Mouse (Mus musculus): ENCODE data around the gene Usp7. TPM values are rescaled to one million over a fixed set of nuclear protein-coding genes. Genes with fewer than 3 reads are reported as not detected.

The Usp7 gene
- polyA plus RNA-seq, 1 experiment from 2014 or later: 29.6 TPM

DNA sequence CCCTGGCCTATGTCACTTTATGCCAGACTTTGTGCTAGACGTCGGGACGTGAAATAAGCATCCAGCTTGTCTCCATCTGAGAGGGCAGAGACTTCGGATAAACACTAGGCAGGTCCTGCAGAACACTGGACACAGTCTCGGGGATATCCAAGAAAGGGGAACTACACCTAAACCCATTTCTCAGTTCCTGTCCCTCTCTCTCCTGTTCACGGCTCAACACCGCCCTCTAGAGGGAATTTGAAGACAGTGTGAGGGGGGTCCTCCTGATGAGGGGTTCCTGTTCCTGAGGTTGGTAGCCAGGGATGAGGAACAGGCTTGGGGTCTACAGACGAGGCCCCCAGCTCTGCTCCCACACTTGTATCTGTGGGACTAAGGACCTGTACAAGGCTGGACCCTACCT, 117.9 kb downstream of the Usp7 start:
- peaks cover 19% of the 10 kb centered on the region for H3K4me1 ChIP-seq
- ATAC-seq: 0 out of 2 replicates have a peak, but pooled peaks have one; percentile 2
- 5% methylated on average over 8 of the region's 8 CpGs for WGBS

GRCm38 (mm10) chr16:8673343-8673742, 118.8 kb downstream of the Usp7 start:
- Histone ChIP-seq H3K27ac (no peak overlapping the region), H3K36me3 (ENCODE audit: poor library complexity, severe bottlenecking) (no peaks in the 10 kb centered on the region), H3K27me3 (peaks cover 15% of the 10 kb centered on the region), H3K4me3 (no peak overlapping the region), H3K9ac (no peak overlapping the region), H3K4me2 (no peak overlapping the region), H3K9me3 (replicated peaks) (no peaks in the 10 kb centered on the region), H3K4me1 (peaks cover 27% of the 10 kb centered on the region)
- ATAC-seq: no peak
- 75% methylated on average over 6 of the region's 6 CpGs for WGBS

More for the DNA sequence above, 117.9 kb downstream of the Usp7 start:
- Histone ChIP-seq H3K36me3 (ENCODE audit: poor library complexity, severe bottlenecking) (no peaks in the 10 kb centered on the region), H3K27me3 (peaks cover 15% of the 10 kb centered on the region), H3K9ac (no peak overlapping the region), H3K27ac (no peak overlapping the region), H3K9me3 (replicated peaks) (no peaks in the 10 kb centered on the region), H3K4me3 (no peak overlapping the region), H3K4me2 (no peak overlapping the region)

DNA sequence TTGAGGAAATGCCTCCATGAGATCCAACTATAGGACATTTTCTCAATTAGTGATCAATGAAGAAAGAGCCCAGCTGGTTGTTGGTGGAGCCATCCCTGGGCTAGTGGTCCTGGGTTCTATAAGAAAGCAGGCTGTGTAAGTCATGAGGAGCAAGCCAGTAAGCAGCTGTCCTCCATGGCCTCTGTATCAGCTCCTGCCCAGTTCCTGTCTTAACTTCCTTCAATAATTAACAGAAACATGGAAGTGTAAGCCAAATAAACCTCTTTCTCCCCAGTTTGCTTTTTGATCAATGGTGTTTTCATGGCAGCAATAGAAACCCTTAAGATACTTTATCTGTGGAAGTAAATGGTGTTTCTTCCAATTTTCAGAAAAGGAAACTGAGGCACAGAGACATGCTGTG, 119.3 kb downstream of the Usp7 start:
- ATAC-seq: no peak

GRCm38 (mm10) chr16:8672350-8672687, 119.8 kb downstream of the Usp7 start:
- peak overlapping the region; percentile 73 for H3K4me2 ChIP-seq
- H3K4me3 ChIP-seq: peak overlapping the region; percentile 73
- H3K9ac ChIP-seq: peak overlapping the region; percentile 80
- no peaks in the 10 kb centered on the region for H3K9me3 ChIP-seq (replicated peaks)
- H3K27ac ChIP-seq: no peak overlapping the region
- ATAC-seq: no peak
- H3K27me3 ChIP-seq: peaks cover 15% of the 10 kb centered on the region
- peaks cover 37% of the 10 kb centered on the region for H3K4me1 ChIP-seq
- WGBS: under 1% methylated on average over 18 of the region's 18 CpGs
- no peaks in the 10 kb centered on the region for H3K36me3 ChIP-seq (ENCODE audit: poor library complexity, severe bottlenecking)

More for the DNA sequence above, 119.3 kb downstream of the Usp7 start:
- peaks cover 33% of the 10 kb centered on the region for H3K4me1 ChIP-seq
- no peaks in the 10 kb centered on the region for H3K36me3 ChIP-seq (ENCODE audit: poor library complexity, severe bottlenecking)
- H3K9me3 ChIP-seq (replicated peaks): no peaks in the 10 kb centered on the region
- H3K4me2 ChIP-seq: peak overlapping the region; percentile 73; the same call in 1 of the 2 replicates
- H3K27ac ChIP-seq: no peak overlapping the region
- H3K9ac ChIP-seq: no peak overlapping the region
- H3K27me3 ChIP-seq: peaks cover 15% of the 10 kb centered on the region
- peak overlapping the region; percentile 73; the same call in 1 of the 2 replicates for H3K4me3 ChIP-seq

DNA sequence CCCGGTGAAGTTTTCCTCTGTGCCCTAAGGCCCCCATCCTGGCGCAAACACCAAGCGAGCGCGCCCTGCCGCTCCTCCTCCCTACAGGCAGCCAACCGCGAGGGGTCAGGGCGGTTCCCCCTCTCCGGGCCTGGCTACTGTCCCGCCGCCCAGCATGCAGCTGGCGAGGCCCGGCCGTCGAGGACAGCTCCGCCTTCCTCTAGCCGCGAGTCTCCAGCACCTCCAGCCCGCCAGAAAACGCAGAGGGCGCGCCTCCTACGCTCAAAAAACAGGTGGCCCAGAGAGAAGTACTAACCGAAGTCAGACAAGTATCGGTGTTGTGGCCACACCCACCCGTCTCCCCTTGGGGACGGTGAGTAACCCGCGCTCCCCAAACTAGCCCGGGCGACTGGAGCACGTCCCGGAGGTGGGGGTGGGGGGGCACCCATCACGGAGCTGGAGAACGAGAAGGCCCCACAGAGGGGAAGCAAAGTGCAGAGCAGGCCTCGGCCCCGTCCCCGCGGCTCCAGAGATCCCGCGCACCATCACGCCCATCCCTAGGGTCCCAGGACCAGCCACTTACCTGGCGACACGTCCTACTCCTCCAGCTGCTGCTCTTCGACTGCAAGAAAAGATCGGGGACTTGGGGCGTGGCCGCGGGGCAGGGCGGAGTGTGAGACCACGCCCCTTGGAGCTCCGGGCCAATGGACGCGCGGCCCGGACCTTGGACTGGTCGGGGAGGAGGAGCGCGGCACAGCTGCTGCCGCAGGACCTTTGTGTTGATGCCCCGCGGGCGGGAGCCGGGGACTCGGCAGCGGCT, 120.4 kb downstream of the Usp7 start, which contains the start of gene Carhsp1:
Carhsp1 (minus strand) TSS at position 605 of the 799 bp plus-strand sequence.
- Histone ChIP-seq H3K27me3 (peaks cover 15% of the 10 kb centered on the region), H3K9me3 (replicated peaks) (no peaks in the 10 kb centered on the region), H3K4me3 (peak within 1 kb of the TSS; percentile 73), H3K36me3 (ENCODE audit: poor library complexity, severe bottlenecking) (no peaks in the 10 kb centered on the region), H3K9ac (peak within 1 kb of the TSS; percentile 80), H3K27ac (peak within 1 kb of the TSS; percentile 78), H3K4me2 (peak within 1 kb of the TSS; percentile 73), H3K4me1 (peaks cover 42% of the 10 kb centered on the region)
- under 1% methylated on average over 62 of the region's 67 CpGs for WGBS
- ATAC-seq: peak; percentile 94

- Histone ChIP-seq H3K4me3 (peak overlapping the region; percentile 73), H3K4me2 (peak overlapping the region; percentile 73), H3K27ac (peak overlapping the region; percentile 78), H3K4me1 (peaks cover 49% of the 10 kb centered on the region), H3K9me3 (replicated peaks) (no peaks in the 10 kb centered on the region), H3K9ac (peak overlapping the region; percentile 80), H3K27me3 (peaks cover 15% of the 10 kb centered on the region), H3K36me3 (ENCODE audit: poor library complexity, severe bottlenecking) (peaks cover 7% of the 10 kb centered on the region; the same call in 1 of the 2 replicates)
- 4% methylated on average over 14 of the region's 15 CpGs for WGBS
- peak; percentile 25 for ATAC-seq
These were observed 121.8 kb downstream of the Usp7 start for GRCm38 (mm10) chr16:8670041-8671035.

DNA sequence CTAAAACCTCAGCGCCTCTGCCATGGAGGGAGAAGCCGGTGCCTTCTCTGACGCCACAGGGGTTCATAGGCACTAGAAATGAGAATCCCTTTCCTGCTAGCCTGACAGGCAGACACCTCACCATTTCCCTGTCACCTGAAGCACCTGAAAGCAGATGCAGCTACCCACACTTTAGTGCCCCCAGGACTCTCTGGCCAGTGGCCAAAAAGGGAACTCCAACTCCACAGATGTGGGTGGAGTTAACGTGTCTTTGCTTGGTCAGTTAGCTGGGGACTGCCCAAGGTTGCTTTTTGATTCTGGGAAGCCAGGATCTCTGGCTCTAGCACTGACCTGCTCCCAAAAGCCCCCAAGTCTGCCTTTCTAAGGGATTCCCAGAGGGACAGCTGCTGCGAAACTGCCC, 122.7 kb downstream of the Usp7 start:
- no peak for ATAC-seq
- Histone ChIP-seq H3K4me2 (peak overlapping the region; percentile 73), H3K9me3 (replicated peaks) (no peaks in the 10 kb centered on the region), H3K27me3 (peaks cover 15% of the 10 kb centered on the region), H3K4me3 (peak overlapping the region; percentile 73), H3K9ac (peak overlapping the region; percentile 80), H3K4me1 (peaks cover 49% of the 10 kb centered on the region), H3K36me3 (ENCODE audit: poor library complexity, severe bottlenecking) (peaks cover 9% of the 10 kb centered on the region; the same call in 1 of the 2 replicates), H3K27ac (peak overlapping the region; percentile 78)
- 45% methylated on average over 5 of the region's 5 CpGs for WGBS

GRCm38 (mm10) chr16:8668386-8668785, 123.7 kb downstream of the Usp7 start:
- Histone ChIP-seq H3K9me3 (replicated peaks) (no peaks in the 10 kb centered on the region), H3K27me3 (peaks cover 7% of the 10 kb centered on the region), H3K4me2 (peak overlapping the region; percentile 73), H3K4me3 (no peak overlapping the region), H3K4me1 (peaks cover 49% of the 10 kb centered on the region), H3K9ac (0 out of 2 replicates have a peak overlapping the region, but pooled peaks have one; percentile 9), H3K27ac (no peak overlapping the region), H3K36me3 (ENCODE audit: poor library complexity, severe bottlenecking) (peaks cover 20% of the 10 kb centered on the region)
- ATAC-seq: no peak
- 67% methylated on average over 2 of the region's 2 CpGs for WGBS

DNA sequence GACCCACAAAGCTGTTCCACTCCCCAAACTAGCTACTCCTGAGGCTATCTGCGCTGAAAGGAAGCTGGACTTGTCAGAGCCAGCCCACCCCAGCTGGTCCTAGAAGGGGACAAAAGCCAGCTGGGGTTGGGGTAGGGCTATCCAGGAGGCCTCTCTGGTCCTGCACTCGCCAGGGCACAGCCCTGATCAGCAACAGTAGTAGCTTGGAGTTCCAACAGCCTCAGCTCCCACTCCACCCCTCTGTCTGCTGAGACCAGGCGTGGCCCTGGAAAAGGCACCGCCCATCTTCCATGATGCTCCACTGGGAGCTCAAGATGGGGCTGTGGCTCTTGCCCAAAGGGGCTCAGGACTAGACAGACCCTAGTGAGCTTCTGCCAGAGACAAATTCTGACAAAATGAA, 124.3 kb downstream of the Usp7 start:
- peak overlapping the region; percentile 18; the same call in 1 of the 2 replicates for H3K4me2 ChIP-seq
- no peak overlapping the region for H3K9ac ChIP-seq

DNA sequence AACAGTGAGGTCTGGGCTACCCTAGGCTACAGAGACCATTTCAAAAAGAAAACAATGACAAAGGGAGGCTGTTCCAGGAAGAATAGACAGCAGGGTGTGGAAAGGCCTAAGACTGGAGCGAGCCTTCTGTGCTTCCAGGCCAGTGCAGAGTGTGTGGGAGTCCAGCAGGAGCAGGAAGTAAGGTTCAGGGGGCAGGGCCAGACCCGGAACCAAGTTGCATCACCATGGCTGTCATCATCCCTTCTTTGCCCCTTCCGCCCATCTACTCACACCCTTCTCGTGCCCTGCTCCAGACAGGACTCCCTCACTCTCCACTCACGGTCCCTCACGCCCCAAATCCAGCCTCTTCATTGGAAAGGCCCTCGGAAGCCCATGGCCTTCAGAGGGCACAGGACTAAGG, 124.8 kb downstream of the Usp7 start:
- H3K9ac ChIP-seq: 0 out of 2 replicates have a peak overlapping the region, but pooled peaks have one; percentile 34
- H3K4me2 ChIP-seq: peak overlapping the region; percentile 18; the same call in 1 of the 2 replicates

More for the DNA sequence above, 124.3 kb downstream of the Usp7 start:
- no peak overlapping the region for H3K27ac ChIP-seq
- H3K9me3 ChIP-seq (replicated peaks): no peaks in the 10 kb centered on the region
- ATAC-seq: no peak
- H3K4me1 ChIP-seq: peaks cover 49% of the 10 kb centered on the region
- 71% methylated on average over 4 of the region's 4 CpGs for WGBS
- H3K36me3 ChIP-seq (ENCODE audit: poor library complexity, severe bottlenecking): peaks cover 25% of the 10 kb centered on the region
- H3K4me3 ChIP-seq: no peak overlapping the region
- peaks cover 2% of the 10 kb centered on the region for H3K27me3 ChIP-seq

GRCm38 (mm10) chr16:8666452-8666851, 125.7 kb downstream of the Usp7 start:
- 70% methylated on average over 2 of the region's 2 CpGs for WGBS
- peak overlapping the region; percentile 8; the same call in 1 of the 2 replicates for H3K9ac ChIP-seq
- H3K4me2 ChIP-seq: no peak overlapping the region
- peaks cover 49% of the 10 kb centered on the region for H3K4me1 ChIP-seq
- no peak overlapping the region for H3K27ac ChIP-seq
- ATAC-seq: no peak
- H3K27me3 ChIP-seq: no peaks in the 10 kb centered on the region
- no peak overlapping the region for H3K4me3 ChIP-seq
- H3K36me3 ChIP-seq (ENCODE audit: poor library complexity, severe bottlenecking): peaks cover 39% of the 10 kb centered on the region
- no peaks in the 10 kb centered on the region for H3K9me3 ChIP-seq (replicated peaks)

More for the DNA sequence above, 124.8 kb downstream of the Usp7 start:
- Histone ChIP-seq H3K4me1 (peaks cover 49% of the 10 kb centered on the region), H3K9me3 (replicated peaks) (no peaks in the 10 kb centered on the region), H3K4me3 (no peak overlapping the region), H3K27ac (no peak overlapping the region), H3K27me3 (no peaks in the 10 kb centered on the region), H3K36me3 (ENCODE audit: poor library complexity, severe bottlenecking) (peaks cover 31% of the 10 kb centered on the region)
- ATAC-seq: no peak
- WGBS: 85% methylated on average over 7 of the region's 7 CpGs

Data from forebrain, embryonic 13.5 days (tissue).